ENCODE assay signal across 24 mouse cellular contexts in genomic region chr11:68119136-68119535, GRCm38 (mm10).
DNase-seq lines count a peak whose midpoint lies in the region; ATAC-seq and TF ChIP-seq lines count a peak whose summit lies in the region.
"Had no signal": no experiment of that assay in that cellular context is flagged by ENCODE, and none has a peak within 500 bp of the region (broad histone marks: within the 10 kb centered on the region; RNA-seq: fewer than 3 reads in every experiment).

No protein-coding gene starts in this region.

- peak; percentile 43 for DNase-seq in heart, adult 11 months
- DNase-seq in heart, adult 2 months, result no peak
- peak; percentile 4 for DNase-seq in c-Kit-positive CD71-positive TER-119-negative erythroid progenitor cells, embryonic 14.5 days (ENCODE audit: low read depth)
- DNase-seq in left cerebral cortex, postnatal 36 days (ENCODE audit: low spot score in 2 of 2), result no peak
- DNase-seq in kidney, adult 2 months, result no peak
- DNase-seq: adrenal gland, adult 8-10 months; adrenal gland, postnatal 14 days; adrenal gland, postnatal 36 days; B cell, adult 2 months; cerebellum, adult 11 months; cerebellum, adult 18-20 months; cerebellum, adult 9-10 months; cerebellum, postnatal 10 days; cerebellum, postnatal 25 days; forebrain, postnatal 0 days had no signal

- no peak for TF ChIP-seq CTCF in heart, adult 2 months (IDR thresholded peaks at IDR 0.05)
- no peak for TF ChIP-seq CTCF in kidney, adult 2 months (conservative IDR thresholded peaks at IDR 0.05; ENCODE audit: insufficient read depth, insufficient read length, low read depth, low read length)

- no peak for TF ChIP-seq EP300 in heart, adult 2 months (IDR thresholded peaks at IDR 0.05; ENCODE audit: insufficient read depth, low read depth, low read length)

- no peak for TF ChIP-seq POLR2A in heart, adult 2 months (IDR thresholded peaks at IDR 0.05; ENCODE audit: insufficient read depth, low read depth, low read length)
- no peak for TF ChIP-seq POLR2A in kidney, adult 2 months (IDR thresholded peaks at IDR 0.05; ENCODE audit: low read depth, low read length)

- H3K36me3 ChIP-seq in heart, adult 2 months (ENCODE audit: control insufficient read depth, insufficient read depth, low read length), result no peaks in the 10 kb centered on the region
- H3K36me3 ChIP-seq in kidney, adult 2 months (ENCODE audit: control insufficient read depth, insufficient read depth, low read length), result no peaks in the 10 kb centered on the region
- H3K36me3 ChIP-seq: embryonic facial prominence, embryonic 10.5 days; embryonic facial prominence, embryonic 12.5 days; forebrain, embryonic 15.5 days had no signal

- no peak overlapping the region for H3K4me3 ChIP-seq in heart, adult 2 months
- H3K4me3 ChIP-seq in kidney, adult 2 months (ENCODE audit: insufficient read depth, low read depth, low read length), result no peak overlapping the region
- H3K4me3 ChIP-seq: embryonic facial prominence, embryonic 10.5 days; embryonic facial prominence, embryonic 12.5 days; forebrain, embryonic 13.5 days; forebrain, embryonic 15.5 days had no signal

- no peak overlapping the region for H3K27ac ChIP-seq in heart, adult 2 months
- H3K27ac ChIP-seq in kidney, adult 2 months (ENCODE audit: insufficient read depth, low read depth, low read length), result no peak overlapping the region
- H3K27ac ChIP-seq: embryonic facial prominence, embryonic 10.5 days; embryonic facial prominence, embryonic 12.5 days; forebrain, embryonic 13.5 days; forebrain, embryonic 15.5 days had no signal

- no peak overlapping the region for H3K9ac ChIP-seq in heart, adult 2 months (ENCODE audit: low read depth, low read length)
- H3K9ac ChIP-seq: embryonic facial prominence, embryonic 12.5 days; forebrain, embryonic 13.5 days; forebrain, embryonic 15.5 days; forebrain, postnatal 0 days had no signal

- 77% methylated on average over 13 of the region's 13 CpGs for WGBS in heart, adult 2 months
- 82% methylated on average over 13 of the region's 13 CpGs for WGBS in kidney, adult 2 months

- peak; percentile 86 for ATAC-seq in megakaryocyte-erythroid progenitor cell, adult 5-6 weeks (replicated peaks; ENCODE audit: low FRiP score, low TSS enrichment, poor library complexity, severe bottlenecking)
- ATAC-seq: activated CD4-positive, CD25-positive, alpha-beta regulatory T cell, adult 4 months; CD4-positive, CD25-positive, alpha-beta regulatory T cell, adult 4 months; forebrain, embryonic 13.5 days; forebrain, embryonic 15.5 days; forebrain, postnatal 0 days; Patski had no signal

- no peaks in the 10 kb centered on the region for H3K79me2 ChIP-seq in heart, adult 2 months (replicated peaks; ENCODE audit: control insufficient read depth, insufficient read depth, low read length)

- no peaks in the 10 kb centered on the region for H3K4me1 ChIP-seq in heart, adult 2 months (ENCODE audit: control insufficient read depth, insufficient read depth, low read length)
- H3K4me1 ChIP-seq in kidney, adult 2 months (ENCODE audit: control insufficient read depth, insufficient read depth, low read length), result no peaks in the 10 kb centered on the region

- intact Hi-C loops in heart, adult 2 months (cut with DNase I), result loop anchor here (10.0 kb wide), 1 partner anchor 114 kb away; no protein-coding TSS in a partner anchor
- intact Hi-C loops in left cerebral cortex, postnatal 36 days (cut with DNase I), result no loop called here

- no peaks in the 10 kb centered on the region for H3K27me3 ChIP-seq in heart, adult 2 months (ENCODE audit: control insufficient read depth, insufficient read depth, low read length)
- H3K27me3 ChIP-seq in kidney, adult 2 months (replicated peaks; ENCODE audit: control insufficient read depth, insufficient read depth, low read length), result no peaks in the 10 kb centered on the region
- H3K27me3 ChIP-seq: CH12.LX; embryonic facial prominence, embryonic 12.5 days; forebrain, embryonic 13.5 days; forebrain, embryonic 15.5 days; Patski had no signal

Comparison
In these comparisons a context has a peak if more than half of its experiments do, and no peak if none do; other contexts are left out.
1. DNase-seq: peak in heart, adult 11 months (single experiment) and c-Kit-positive CD71-positive TER-119-negative erythroid progenitor cells, embryonic 14.5 days (single experiment); none in heart, adult 2 months (0 of 2), left cerebral cortex, postnatal 36 days (0 of 2) and kidney, adult 2 months (single experiment).